Mouse (Mus musculus): ENCODE results near the gene Olfr362. TPM values are rescaled to one million over a fixed set of nuclear protein-coding genes. Genes with fewer than 3 reads are reported as not detected.

The Olfr362 gene
- polyA plus RNA-seq (2012; rRNA removed; ENCODE audit: low replicate concordance) = not detected in 2 replicates

DNA sequence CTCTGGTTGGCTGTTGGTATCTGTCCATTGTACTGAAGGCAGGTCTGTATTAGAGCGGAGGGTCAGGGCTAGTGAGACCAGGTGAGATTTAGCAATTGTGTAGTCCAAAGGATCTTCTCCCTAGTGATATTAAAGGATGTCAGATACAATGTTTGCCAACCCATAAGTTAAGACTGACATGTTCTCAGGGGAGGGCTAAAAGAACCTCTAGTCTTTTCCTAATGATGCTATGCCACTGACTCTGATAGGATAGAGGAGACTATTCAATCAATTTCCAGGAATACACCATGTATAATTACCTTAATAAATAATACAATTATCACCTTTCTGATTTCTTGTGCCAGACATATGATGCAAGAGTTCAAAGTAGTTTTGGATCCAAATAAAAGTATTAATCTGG, at the start of gene Olfr362:
TSS of gene Olfr362 (minus strand) at position 101 of the 400 bp plus-strand sequence.

DNA sequence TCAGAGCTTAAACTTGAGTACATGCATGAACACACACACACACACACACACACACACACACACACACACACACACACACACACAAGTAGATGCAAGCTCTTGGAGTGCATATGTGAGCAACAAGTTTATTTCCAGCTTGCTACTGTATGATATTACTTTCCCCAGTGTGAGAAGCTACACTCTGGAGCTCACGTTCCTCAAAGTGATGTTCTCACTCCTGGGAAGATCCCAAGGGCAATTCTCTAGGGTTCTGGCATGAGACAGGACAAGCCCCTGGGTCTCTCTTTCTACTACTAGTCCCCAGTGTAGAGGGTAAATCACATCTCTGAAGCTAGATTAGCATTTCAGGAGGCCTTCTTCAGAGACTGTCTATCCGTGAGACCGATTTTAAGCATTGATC, 21.3 kb upstream of the Olfr362 start, which contains the start of gene Olfr364-ps1:
TSS of gene Olfr364-ps1 (plus strand) at position 301 of the 400 bp plus-strand sequence.

DNA sequence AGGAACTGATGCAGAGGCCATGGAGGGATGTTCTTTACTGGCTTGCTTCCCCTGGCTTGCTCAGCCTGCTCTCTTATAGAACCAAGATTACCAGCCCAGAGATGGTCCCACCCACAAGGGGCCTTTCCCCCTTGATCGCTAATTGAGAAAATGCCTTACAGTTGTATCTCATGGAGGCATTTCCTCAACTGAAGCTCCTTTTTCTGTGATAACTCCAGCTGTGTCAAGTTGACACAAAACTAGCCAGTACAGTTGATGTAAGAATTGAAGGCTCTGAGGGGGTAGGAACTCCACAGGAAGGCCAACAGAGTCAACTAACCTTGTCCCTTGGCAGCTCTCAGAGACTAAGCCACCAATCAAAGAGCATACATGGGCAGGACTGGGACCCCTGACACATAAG, 28.5 kb downstream of the Olfr362 start, which contains the start of gene Olfr361:
TSS of gene Olfr361 (minus strand) at position 101 of the 400 bp plus-strand sequence.

DNA sequence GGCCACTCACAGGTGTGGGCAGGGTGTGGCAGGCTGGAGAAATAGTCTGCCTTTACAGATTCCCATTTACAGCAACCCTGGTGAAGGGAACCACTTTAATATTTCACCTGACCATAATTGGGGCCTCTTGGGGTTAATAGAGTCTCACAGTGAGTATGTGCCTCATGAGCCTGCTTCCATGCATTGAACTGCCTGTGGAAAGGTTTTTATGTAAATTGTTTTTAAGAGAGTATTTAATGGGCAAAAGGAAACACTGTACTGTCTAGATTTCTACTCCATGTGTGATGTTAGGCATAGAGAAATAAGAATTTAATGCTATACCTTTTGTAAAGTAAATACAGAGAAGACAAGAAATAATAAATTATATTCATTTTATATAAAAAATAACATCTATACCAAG, 52.3 kb downstream of the Olfr362 start, which contains the start of gene Olfr360:
TSS of gene Olfr360 (plus strand) at position 301 of the 400 bp plus-strand sequence.

Other genes with a start within 250 kb of the Olfr362 start
- gene Olfr352, start 249.4 kb downstream of the Olfr362 start, polyA plus RNA-seq (2012; rRNA removed; ENCODE audit: low replicate concordance) = not detected in 2 replicates
- not detected in 2 replicates for gene Olfr353, start 225.0 kb downstream of the Olfr362 start, polyA plus RNA-seq (2012; rRNA removed; ENCODE audit: low replicate concordance)
- gene Olfr354, start 212.2 kb downstream of the Olfr362 start, polyA plus RNA-seq (2012; rRNA removed; ENCODE audit: low replicate concordance) = not detected in 2 replicates
- gene Olfr355, start 189.0 kb downstream of the Olfr362 start, polyA plus RNA-seq (2012; rRNA removed; ENCODE audit: low replicate concordance) = not detected in 2 replicates
- not detected in 2 replicates for gene Olfr356, start 180.8 kb downstream of the Olfr362 start, polyA plus RNA-seq (2012; rRNA removed; ENCODE audit: low replicate concordance)
- not detected in 2 replicates for gene Olfr357, start 124.1 kb downstream of the Olfr362 start, polyA plus RNA-seq (2012; rRNA removed; ENCODE audit: low replicate concordance)
- not detected in 2 replicates for gene Olfr358, start 108.6 kb downstream of the Olfr362 start, polyA plus RNA-seq (2012; rRNA removed; ENCODE audit: low replicate concordance)
- not detected in 2 replicates for gene Olfr360, start 52.2 kb downstream of the Olfr362 start, polyA plus RNA-seq (2012; rRNA removed; ENCODE audit: low replicate concordance)
- not detected in 2 replicates for gene Olfr361, start 28.6 kb downstream of the Olfr362 start, polyA plus RNA-seq (2012; rRNA removed; ENCODE audit: low replicate concordance)
- not detected in 2 replicates for gene Olfr364-ps1, start 21.4 kb upstream of the Olfr362 start, polyA plus RNA-seq (2012; rRNA removed; ENCODE audit: low replicate concordance)
- not detected in 2 replicates for gene Olfr365, start 70.3 kb upstream of the Olfr362 start, polyA plus RNA-seq (2012; rRNA removed; ENCODE audit: low replicate concordance)
- gene Olfr366, start 93.7 kb upstream of the Olfr362 start, polyA plus RNA-seq (2012; rRNA removed; ENCODE audit: low replicate concordance) = not detected in 2 replicates
- gene Olfr368, start 208.6 kb upstream of the Olfr362 start, polyA plus RNA-seq (2012; rRNA removed; ENCODE audit: low replicate concordance) = not detected in 2 replicates
- gene Pdcl, start 241.4 kb upstream of the Olfr362 start, polyA plus RNA-seq (2012; rRNA removed; ENCODE audit: low replicate concordance) = 2.1 and 2.3 TPM in 2 replicates